Mouse (Mus musculus) left cerebral cortex, adult 18-20 months (tissue): ENCODE results near the gene Wdr4. TPM values are rescaled to one million over a fixed set of nuclear protein-coding genes. Genes with fewer than 3 reads are reported as not detected.
A peak's percentile ranks its signal among the peaks of the same experiment; 100 is the strongest.
"Not testable (repeated sequence)": the region's sequence is repeated elsewhere in the genome, so short reads cannot be mapped to it uniquely, and the experiment has no call there.

ENCODE experiments used
- DNase-seq, 2 experiments: peaks; one replicate each; pipeline ENCODE4 v3.0.0; 2021 to 2022; ENCODE audit warnings: low spot score in 2 of 2, mixed read lengths in 1 of 2
- total RNA-seq, 2 experiments: library from RNA; stranded (reverse); gene quantifications; 2 replicates each; pipeline ENCODE4 v1.2.3; 2021

Gene Wdr4
- total RNA-seq, 2 experiments from 2014 or later: 22.7 to 24.3 TPM

GRCm38 (mm10) chr17:31535871-31536629 lies 16.3 kb upstream of the Wdr4 start:
- DNase-seq: peak; percentile 71 to 74

DNA sequence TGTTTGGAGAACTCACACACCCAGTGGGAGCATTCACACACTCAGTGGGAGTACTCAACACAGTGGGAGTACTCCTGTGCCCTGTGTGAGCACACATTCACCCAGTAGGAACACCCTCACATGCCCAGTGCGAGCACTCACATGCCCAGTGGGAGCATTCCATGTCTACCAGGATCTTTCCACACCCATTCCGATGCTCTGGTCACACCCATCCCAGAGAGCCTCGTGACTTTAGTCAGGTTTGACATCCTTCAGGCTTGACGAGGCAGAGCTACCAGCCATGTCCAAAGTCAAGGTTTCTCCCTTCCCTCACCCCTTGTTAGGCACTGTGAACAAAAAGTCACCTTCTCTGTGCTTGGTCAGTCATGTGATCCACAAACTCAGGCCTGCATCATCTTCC lies 15.6 kb upstream of the Wdr4 start:
- no peak for DNase-seq

DNA sequence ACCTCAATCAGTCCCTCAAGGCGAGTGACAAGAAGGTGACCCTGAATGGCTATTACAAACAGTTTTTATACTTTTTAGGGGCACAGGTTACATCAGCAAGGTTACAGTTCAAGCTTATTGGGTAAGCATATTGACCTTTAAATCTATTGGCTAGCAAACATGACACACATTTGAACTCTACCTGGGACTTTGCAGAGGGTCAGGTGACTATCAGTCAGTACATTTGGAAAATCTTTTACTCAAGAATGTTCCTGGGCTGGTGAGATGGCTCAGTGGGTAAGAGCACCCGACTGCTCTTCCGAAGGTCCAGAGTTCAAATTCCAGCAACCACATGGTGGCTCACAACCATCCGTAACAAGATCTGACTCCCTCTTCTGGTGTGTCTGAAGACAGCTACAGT lies 12.6 kb upstream of the Wdr4 start:
- DNase-seq: not testable (repeated sequence)

- no peak for DNase-seq
These were observed 11.8 kb upstream of the Wdr4 start for GRCm38 (mm10) chr17:31531441-31532158.

DNA sequence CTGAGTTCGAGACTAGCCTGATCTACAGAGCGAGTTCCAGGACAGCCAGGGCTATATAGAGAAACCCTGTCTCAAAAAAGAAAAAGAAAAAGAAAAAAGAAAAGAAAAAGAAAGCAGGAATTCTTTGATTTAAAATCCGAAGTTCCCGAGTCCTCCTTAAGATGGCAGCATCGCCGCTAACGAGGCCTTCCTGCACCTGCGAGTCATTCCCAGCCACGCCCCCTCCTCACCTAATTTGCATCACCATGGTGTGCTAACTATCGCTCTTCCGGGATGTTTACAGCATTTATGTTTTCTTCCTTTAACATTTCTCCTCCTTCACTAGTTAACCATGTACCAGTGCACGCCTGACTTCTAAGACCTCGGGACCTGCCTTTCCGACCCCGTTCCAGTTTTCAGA lies 9.5 kb upstream of the Wdr4 start:
- DNase-seq: peak; percentile 18 to 26

GRCm38 (mm10) chr17:31525816-31526215 lies 6.0 kb upstream of the Wdr4 start:
- DNase-seq: no peak

DNA sequence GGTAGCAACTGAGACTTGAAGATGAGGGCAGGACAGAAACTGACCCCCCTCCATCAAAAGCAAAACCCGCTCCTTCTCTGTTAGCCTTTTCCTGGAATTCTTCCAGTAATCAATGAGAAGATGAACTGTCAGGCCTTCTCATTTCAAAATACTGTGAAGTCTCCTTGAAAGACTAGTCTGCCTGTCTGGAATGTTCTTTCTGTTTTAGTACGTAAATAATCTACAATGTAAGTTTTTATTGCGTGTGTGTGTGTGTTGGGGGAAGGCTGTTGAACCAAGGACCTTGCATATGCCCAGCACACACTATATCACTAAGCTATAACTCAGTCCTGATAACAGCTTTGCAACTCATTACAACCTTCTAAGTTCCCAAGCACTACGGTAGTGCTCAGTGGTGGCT lies 5.3 kb upstream of the Wdr4 start:
- DNase-seq: no peak

DNA sequence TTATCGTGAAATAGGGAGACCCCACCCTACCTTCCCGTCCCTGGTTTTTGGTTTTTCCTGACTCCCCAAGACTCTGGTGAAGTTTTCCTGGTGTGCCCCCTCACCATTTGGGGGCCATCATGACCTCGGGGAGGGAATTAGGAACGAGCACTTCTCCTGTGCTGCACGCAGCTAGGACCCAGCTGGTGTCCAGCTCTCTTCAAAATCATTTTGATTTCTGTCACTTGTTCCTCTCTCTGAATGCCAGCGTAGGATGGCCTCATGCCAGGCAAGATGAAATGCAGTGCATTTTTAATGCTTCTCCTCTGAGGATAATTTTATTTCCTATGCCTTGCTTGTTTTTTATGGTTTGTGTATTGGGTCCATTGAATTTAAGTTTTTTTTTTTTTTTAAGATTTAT lies 2.2 kb upstream of the Wdr4 start:
- DNase-seq: no peak

DNA sequence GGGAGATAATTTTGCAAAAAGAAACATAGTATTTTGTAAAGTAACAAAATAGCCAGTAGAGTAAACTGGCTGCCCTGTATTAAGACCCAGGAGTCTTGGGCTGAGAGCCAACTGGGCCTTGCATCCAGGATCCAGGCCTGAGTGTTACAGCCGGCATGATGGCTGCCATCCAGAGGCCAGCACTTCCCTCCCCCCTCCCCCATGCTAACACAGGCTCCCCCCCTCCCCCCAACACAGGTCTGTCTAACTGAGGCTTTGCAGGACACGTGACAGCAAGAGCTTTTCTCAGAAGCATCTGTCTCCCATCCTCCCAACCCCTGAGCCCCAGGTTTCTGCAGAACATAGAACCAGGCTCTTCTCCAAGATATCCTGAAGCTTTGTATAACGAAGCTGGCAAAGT lies 1.1 kb upstream of the Wdr4 start:
- DNase-seq: peak in 1 of 2 experiments; percentile 30

DNA sequence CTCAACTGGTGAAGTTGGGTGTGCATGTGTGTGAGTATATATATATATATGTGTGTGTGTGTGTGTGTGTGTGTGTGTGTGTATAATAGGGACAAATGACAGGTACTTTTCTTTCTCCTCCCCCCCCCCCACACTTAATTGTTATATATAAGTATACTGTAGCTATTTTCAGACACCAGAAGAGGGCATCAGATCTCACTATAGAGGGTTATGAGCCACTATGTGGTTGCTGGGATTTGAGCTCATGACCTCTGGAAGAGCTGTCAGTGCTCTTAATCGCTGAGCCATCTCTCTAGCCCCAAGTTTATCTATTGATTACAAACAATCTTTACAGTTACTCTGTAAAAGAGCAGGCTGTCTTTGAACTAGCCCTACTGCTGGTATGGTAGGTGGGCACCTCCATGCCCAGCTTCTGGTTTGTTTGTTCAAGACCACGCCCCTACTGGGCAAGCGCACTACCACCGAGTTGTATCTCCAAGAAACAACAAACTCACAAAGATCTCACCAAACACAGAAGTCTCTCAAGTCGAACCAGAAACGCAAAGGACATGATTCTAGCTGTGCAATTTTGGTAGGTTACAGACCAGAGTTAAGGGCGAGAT lies 335 bp downstream of the Wdr4 start:
- DNase-seq: no peak

GRCm38 (mm10) chr17:31514696-31515095 lies 5.1 kb downstream of the Wdr4 start:
- DNase-seq: no peak

DNA sequence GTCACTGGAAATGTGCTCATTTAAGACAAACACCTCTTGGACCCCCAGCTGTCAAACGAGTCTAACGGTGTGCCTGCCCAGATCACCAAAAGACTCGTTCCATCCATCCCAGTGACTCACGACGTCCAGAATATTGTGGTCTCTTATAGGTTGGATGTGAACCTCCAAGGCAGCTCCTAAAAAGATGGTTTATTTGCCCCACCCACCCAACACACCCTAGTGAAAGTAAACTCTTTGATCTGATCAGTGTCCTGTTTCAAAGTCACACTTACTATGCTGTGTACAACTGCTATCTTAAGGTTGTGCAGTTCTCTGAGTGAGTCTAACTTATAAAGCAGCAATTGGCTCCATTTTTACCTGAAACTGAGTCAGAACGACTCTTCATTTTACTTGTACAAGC lies 7.2 kb downstream of the Wdr4 start:
- no peak for DNase-seq

GRCm38 (mm10) chr17:31511792-31512495 lies 7.8 kb downstream of the Wdr4 start:
- peak; percentile 82 to 92 for DNase-seq

- DNase-seq: no peak
These were observed 8.8 kb downstream of the Wdr4 start for GRCm38 (mm10) chr17:31510944-31511343.

DNA sequence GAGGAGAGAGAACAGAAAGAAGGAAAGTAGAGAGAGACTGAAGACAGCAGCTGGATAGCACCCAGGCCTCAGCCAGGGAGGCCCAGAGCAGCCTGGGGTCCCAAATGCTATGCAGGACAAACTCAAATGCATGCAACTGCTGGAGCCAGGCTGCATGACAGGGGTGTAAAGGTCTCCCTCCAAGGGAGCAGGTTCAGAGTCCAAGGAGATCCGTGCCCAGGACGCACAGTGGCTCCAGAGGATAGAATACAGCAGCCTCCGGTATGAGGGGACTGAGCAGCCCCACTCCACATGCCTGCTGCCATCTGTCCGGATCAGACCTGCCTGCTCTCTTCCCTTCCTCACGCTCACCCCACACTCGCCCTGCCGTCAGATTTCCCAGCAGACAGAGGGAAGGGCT lies 13.5 kb downstream of the Wdr4 start:
- no peak for DNase-seq

DNA sequence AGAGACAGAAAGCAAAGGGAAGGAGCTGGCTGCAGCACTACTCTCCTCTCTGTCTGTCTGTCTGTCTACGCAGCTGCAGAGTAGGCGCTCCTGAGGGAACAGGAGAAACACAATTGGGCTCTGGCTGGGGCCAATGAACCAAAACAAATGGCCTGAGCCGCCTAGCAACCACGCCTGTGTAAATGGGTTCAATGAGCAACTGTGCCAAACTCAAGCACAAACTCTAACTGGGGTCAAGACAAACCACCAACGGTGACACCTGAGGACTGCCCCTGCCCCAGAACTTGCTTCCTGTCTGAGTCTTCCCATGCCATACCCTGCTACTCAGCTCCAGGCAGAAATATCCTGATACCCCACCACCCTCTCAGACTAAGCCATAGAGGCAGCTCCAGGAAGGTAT lies 14.8 kb downstream of the Wdr4 start:
- no peak for DNase-seq

DNA sequence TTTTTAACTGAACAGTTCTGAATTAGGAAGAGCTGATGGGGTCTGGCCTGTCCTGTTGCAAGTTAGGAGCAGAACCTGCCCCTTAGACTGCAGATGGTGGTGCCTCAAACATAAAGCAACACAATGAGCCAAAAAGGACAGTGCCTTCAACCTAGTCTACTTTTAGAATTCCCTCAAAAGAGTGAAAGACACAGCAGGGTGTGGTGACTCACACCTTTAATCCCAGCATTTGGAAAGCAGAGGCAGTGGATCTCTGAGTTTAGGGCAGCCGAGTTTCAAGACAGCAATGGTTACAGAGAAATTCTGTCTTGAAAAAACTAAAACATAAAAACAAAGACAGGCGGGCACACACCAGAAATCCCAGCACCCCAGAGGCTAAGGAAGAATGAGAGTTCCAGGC lies 15.8 kb downstream of the Wdr4 start:
- DNase-seq: no peak

DNA sequence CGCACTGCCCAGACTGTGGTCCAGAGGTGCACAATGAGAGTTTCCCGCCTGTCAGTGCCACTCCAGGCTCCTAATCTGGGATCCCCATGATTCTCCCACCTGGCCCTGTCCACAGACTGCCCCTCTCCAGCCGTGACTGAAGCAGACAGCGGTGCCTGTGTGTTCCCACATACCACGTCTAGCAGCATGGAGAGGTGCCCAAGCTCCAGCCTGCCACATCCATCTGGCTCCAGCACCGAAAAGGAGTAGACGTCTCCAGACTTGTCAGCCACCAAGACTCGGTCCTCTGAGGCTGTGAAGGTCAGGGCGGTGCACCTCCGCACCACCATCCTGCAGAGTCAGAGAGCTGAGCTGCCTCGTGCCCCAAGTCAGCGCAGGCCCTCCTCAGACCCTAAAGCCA lies 16.4 kb downstream of the Wdr4 start:
- DNase-seq: peak in 1 of 2 experiments; percentile 33

GRCm38 (mm10) chr17:31502261-31502927 lies 17.4 kb downstream of the Wdr4 start:
- no peak for DNase-seq

DNA sequence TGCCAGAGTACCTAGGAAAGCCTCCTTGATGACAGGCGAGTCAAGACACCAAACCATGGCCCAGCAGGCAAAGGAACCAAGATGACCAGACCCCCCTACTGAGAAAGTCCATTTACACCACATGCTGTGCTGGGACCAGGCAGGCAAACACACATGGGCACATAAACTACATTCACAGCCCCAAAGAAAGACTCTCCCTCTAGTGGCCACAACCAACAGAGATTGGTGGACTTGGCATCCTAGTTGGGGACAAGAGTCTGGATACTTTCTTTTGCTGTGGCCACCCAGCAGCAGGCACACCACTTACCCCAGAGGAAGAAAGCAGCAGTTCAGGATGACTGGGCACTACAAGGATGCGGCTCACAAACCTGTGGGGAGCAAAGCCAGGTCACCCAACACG lies 18.9 kb downstream of the Wdr4 start:
- no peak for DNase-seq

GRCm38 (mm10) chr17:31500416-31500815 lies 19.4 kb downstream of the Wdr4 start:
- no peak for DNase-seq
